Mouse (Mus musculus) heart, adult 8-10 months (tissue): Measurements from ENCODE around the gene Fli1. TPM values are rescaled to one million over a fixed set of nuclear protein-coding genes. Genes with fewer than 3 reads are reported as not detected.

Experiments used
- DNase-seq: peaks from one replicate; pipeline ENCODE4 v3.0.0; 2022; ENCODE audit warnings: low spot score
- total RNA-seq, 4 experiments: library from RNA; stranded (reverse); gene quantifications; 2 replicates each; pipeline ENCODE4 v1.2.4; 2022

The Fli1 gene
- total RNA-seq, 4 experiments from 2014 or later = 18.5 to 30.7 (median 20.8) TPM

DNA sequence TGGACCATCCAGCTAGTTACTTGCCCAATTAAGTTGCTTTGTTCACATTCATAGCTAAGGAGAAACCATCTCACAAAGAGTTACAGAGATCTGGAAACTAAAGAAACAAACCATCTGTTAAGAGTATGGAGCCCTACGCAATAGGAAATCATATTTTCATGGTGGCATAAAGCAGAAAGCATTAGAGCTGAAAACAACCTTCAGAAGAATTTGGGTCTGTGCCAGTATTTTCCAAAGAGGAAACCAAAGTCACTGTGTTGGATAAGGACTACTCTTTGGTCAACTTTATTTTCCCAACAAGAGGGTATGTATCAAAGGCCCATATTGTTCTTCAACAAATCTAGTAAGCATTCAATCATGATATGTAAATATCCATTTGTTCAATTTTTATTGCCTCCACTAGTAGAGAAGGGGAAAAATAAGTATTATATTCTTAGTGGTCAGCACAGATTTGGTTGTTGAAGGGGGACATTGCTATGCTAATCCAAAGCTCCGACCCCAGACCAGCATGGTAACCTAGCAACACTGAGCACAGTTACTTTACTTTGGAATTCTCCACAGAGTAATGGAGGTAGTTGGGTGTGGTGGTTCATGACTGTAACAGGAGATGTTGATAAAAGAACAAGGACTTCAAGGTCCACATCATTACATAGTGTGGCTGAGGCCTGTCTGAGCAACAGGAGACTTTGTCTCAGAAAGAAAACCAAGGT is 20.0 kb downstream of the Fli1 start:
- no peak for DNase-seq

- DNase-seq = no peak
These were observed 21.3 kb downstream of the Fli1 start for GRCm38 (mm10) chr9:32521331-32521730.

- DNase-seq = no peak
These were observed 21.8 kb downstream of the Fli1 start for GRCm38 (mm10) chr9:32520821-32521220.

DNA sequence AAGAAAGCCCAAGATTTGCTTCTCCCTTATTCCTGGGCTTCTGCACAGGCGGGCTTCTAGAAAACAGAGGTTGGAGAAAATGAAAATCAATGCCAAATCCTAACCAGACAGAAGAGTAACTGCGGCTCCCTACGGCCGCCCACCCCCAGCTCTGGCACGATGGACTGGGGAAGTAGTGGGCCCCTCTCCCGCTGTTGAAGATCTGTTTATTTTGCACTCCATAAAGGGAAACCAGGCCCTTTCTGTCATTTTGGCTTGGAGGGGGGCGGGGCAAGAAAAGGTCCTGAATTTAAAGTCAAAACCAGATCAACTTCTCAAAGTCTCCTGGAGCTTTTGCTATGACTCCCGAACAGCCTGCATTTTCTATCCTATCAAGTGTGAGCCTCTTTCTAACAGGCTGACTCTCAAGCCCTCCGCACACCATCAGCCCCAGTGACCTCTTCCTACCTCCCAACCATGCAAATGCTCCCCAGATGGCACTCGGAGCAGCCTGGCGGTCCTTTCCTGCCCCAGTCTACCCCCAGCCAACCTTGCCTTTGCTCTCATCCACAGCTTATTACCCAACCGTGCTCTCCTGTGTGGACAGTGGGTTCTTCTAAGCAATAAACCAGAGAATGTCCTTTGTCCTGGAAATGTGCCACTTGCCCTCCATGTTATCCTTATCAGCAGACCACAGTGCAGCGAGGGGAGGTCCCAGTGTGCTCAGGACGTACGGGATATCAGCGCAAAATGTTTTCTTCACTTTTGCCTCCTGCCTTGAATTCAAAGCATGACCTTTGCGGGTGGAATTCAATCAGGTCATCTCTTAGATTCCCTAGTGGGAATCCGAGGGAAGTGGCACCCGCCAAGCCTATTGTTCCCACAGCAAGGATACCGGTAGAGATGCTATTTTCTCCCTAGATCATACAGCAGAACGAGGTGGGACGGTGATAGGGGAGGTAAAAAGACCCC is 23.3 kb downstream of the Fli1 start:
- no peak for DNase-seq

DNA sequence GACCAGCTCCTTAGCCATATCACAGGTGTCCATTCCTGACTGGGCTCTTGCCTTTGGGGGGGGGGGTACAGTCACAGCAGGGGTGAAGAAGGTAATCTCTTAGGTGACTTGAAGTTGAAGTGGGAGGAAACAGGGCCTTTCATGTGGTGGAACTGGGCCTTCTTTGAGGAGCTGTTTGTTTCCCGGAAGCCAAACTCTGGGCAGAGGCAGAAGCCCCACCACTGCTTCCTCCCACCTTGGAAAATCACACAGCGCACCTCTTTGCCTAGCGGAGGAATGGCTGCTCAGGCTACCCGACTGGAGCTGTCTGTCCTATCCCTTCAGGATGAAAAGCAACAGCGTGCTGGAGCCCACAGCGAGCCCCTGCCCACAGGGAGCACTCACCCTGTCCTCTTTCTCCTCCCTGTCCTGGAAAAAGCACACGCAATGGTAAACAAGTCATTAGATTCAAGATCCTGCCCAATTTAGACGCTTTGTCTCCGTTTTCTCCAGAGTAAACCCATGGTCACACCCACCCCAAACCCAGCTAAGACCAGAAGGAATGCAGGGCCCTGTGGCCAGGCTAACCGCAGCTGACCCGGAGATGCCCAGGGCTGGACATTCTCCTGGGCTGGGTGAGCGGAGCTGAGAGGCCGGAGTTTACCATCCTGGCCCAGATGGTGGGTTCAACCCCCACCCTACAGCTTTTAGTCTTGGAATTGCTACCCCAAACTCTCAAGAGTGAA is 24.1 kb downstream of the Fli1 start:
- DNase-seq = no peak

GRCm38 (mm10) chr9:32516691-32517090 is 26.0 kb downstream of the Fli1 start:
- DNase-seq = peak; percentile 74

DNA sequence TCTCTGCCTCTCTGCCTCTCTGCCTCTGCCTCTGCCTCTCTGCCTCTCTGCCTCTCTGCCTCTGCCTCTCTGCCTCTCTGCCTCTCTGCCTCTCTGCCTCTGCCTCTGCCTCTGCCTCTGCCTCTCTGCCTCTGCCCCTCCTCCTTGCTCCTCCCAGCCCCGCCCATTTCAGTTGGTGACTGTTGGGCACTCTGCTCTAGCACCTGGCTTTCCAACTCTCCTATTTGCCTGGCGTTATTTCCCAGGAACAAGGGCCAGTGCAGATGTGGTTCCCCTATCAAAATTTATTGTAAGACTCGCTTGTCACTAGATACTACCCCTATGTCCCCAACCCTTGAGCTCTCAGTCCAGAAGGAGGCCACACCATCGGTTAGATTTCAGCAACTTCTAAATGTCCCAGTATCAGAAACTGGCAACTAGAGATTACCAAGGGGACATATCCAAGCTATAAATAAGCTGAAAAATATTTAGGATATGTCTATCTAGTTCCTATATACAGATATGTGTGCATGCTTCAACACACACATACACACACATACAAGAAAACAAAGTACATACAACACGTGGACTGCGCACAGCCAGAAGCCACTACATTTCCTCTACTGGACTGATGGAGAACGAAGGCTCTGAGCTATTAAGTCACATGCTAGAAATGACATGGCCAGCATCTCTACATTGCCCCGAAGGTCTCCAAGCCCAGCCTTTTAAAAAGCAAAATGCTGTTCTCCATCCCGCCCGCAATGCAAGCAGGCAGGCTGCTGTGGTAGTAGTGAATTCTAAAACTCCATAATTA is 26.6 kb downstream of the Fli1 start:
- DNase-seq = no peak

GRCm38 (mm10) chr9:32514406-32515058 is 28.1 kb downstream of the Fli1 start:
- DNase-seq = no peak

GRCm38 (mm10) chr9:32513471-32513870 is 29.2 kb downstream of the Fli1 start:
- no peak for DNase-seq

- no peak for DNase-seq
These were observed 32.0 kb downstream of the Fli1 start for GRCm38 (mm10) chr9:32510454-32511263.

DNA sequence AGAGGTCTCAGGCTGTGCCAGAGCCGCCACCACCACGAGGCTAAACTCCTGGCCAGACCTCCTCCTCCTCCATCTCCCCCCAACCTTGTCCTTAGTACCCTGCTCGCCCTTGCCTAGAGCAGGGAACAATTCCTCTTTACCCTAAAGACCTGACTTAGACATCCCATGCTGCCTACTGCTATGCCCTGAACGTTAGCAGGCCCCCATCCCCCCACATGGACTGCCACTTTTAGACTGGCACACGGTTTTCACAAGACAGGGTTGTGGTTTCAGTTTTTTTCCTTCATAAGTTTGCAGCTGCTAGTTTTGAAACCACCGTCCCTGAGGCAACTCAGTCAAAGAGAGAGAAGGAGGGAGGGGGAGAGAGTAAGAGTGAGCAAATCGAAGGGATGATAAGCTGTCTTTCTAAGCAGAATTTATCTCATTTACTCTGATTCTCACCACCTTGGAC is 32.9 kb downstream of the Fli1 start:
- DNase-seq = no peak

DNA sequence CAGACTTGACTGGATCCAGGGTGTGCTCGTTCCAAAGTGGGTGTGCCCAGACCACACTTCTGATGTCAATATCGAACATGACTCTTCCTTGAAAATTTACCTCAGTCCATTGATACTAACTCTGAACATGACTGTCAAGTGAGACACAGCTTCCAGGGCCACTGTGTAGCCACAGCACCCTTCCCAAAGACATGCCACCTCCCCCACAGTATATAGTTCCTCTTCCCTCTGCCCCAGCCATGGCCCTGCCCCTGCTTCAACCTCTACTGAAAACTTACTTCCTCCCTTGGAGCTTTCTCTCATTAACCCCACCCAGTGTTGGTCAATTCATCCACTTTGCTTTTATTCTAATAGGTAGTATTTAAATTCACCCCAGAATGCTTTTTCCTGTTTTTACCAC is 34.0 kb downstream of the Fli1 start:
- no peak for DNase-seq

GRCm38 (mm10) chr9:32508118-32508517 is 34.5 kb downstream of the Fli1 start:
- DNase-seq = no peak

- no peak for DNase-seq
These were observed 35.5 kb downstream of the Fli1 start for GRCm38 (mm10) chr9:32506866-32507861.

DNA sequence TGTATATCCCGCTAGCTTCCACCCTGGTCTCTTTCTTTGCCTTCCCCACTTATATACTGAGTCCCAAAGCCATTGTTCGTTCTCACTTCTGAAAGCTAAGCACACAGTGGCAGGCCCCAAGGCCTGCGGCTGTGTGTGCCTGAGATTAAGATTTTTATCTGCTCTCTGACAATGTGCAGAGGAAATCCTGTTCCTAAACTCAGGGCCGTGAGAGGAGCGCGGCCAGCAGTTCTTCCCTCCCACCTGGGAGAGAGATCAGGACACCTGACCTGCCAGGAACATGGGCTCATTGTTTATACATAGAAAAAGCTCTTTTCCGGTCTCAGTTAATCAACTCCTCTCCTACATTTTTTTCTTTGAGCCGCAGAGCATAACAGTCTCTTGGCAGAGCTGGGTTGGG is 36.5 kb downstream of the Fli1 start:
- peak; percentile 83 for DNase-seq

GRCm38 (mm10) chr9:32505460-32506075 is 37.1 kb downstream of the Fli1 start:
- no peak for DNase-seq

DNA sequence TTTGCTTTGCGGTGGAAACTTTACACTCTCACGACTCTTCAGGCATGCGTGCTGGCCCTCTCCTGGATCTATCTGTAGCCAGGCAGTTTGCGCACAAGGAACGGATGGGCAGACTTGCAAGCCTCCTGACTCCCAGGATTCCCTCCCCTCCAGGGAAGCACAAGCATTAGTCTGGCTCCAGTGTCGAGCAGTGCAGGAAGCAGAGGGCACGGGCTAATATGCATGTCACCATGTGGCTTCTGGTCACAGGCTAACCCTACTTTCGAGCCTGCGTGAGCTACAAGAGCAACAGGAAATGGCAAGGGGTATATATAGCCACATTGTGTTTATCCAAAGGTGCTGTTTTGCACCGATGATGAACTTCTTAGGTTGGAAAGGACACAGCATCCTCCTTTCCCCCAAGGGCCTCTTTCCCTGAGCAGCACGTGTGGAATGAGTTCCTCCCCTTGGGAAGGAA is 38.6 kb downstream of the Fli1 start:
- peak; percentile 71 for DNase-seq

GRCm38 (mm10) chr9:32503423-32503822 is 39.2 kb downstream of the Fli1 start:
- no peak for DNase-seq
